Mouse (Mus musculus) 416B (cell line): ENCODE data around the gene Spdye4c.

Source experiments
- DNase-seq: peaks from one replicate; pipeline ENCODE4 v3.0.0; 2011; ENCODE audit warnings: low read depth

Spdye4c gene

GRCm38 (mm10) chr2:128590909-128591308 is at the start of gene Spdye4c:
Gene Spdye4c (plus strand): TSS chr2:128591209.
- DNase-seq = no peak

DNA sequence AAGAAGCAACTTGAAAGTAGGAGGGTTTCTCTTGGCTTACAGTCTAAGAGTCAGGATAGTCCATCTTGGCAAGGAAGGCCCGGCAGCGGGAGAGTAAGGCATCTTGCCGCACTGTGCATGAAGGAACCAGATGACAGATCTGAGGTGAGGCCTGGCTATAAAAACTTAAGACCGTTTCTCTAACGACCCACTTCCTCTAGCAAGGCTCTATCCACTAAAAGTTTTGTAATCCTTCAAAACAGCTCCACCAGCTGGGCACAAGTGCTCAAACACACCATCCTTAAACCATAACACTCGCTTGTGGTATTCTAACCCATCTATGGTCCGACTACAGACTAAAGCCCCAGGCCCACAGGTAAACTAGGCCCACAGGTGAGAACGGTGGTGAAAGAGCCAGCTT is 47.5 kb upstream of the Spdye4c start:
- peak; percentile 44 for DNase-seq

GRCm38 (mm10) chr2:128544421-128545137 is 46.4 kb upstream of the Spdye4c start:
- DNase-seq = peak; percentile 74

DNA sequence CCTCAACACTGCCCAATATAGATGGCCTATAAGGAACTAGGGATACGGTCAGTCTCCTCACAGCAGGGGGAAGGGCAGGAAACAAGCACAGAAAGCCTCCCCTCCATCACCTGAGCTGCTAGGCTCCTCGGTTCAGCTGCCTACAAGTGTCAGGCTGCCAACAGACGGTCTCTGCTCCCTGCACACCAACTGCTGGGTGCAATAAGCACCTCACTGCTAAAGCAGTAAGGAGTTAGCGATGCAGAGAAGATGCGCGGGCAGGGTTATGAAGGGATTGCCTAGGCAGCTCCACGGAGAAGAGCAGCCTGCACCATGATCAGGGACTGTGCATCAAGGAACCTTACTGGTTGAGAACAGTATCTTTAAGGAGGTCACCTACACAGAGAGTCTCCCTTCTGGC is 45.6 kb upstream of the Spdye4c start:
- DNase-seq = no peak

DNA sequence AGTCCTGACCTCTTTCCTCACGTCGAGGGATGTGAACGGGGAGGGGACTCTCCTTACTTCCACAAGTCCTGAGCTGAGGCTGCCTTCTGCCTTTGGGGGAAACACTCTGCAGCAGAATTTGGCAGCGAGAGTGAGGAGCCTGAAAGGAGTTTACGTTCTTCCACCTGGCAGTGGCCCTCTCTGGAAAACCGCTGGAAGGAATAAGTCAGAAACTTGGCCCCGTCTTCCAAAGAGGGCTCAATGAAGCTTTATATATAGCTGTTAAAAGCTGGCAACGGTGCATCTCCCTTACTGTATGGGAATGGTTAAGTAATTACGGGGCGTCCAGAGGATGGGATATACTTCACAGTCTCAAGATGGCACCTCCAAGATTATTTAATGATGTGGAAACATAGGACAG is 43.9 kb upstream of the Spdye4c start:
- DNase-seq = no peak

DNA sequence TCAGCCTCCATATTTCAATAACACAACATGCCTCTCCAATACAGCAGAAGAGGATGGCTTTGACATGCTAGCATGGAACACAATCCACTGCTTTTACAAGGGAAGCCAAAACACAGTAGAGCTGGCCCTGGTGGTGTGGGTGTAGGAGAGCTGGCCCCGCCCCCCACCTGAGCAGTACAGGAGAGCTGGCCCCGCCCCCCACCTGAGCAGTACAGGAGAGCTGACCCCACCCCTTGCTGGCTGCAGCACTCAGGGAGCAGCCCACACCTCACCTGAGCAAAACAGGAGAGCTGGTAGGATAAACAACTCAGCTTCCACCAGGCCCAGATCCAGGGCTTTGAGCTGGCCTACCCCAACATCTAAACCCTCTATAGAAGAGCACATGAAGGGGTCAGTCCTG is 42.7 kb upstream of the Spdye4c start:
- DNase-seq = no peak

- no peak for DNase-seq
Observed at GRCm38 (mm10) chr2:128549561-128549960, 41.4 kb upstream of the Spdye4c start.

DNA sequence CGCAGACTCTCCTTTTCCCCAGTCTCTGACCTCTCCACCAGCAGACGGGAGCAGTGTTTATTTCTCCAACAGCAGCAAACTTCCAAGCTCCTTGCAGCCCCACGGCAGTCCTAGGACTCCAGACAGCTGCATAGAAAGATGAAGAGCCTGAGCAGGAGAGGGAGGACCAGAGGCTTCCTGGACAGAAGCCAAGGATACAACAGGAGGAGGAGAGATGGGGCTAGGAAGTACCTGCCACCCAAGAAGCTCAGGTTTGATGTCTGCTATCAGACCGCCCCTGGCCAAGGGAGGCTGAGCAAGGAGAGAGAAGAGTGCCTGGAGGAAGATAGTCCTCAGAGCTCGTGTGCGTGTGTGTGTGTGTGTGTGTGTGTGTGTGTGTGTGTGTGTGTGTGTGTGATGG is 41.0 kb upstream of the Spdye4c start:
- no peak for DNase-seq

GRCm38 (mm10) chr2:128552080-128552791 is 38.8 kb upstream of the Spdye4c start:
- peak; percentile 63 for DNase-seq

DNA sequence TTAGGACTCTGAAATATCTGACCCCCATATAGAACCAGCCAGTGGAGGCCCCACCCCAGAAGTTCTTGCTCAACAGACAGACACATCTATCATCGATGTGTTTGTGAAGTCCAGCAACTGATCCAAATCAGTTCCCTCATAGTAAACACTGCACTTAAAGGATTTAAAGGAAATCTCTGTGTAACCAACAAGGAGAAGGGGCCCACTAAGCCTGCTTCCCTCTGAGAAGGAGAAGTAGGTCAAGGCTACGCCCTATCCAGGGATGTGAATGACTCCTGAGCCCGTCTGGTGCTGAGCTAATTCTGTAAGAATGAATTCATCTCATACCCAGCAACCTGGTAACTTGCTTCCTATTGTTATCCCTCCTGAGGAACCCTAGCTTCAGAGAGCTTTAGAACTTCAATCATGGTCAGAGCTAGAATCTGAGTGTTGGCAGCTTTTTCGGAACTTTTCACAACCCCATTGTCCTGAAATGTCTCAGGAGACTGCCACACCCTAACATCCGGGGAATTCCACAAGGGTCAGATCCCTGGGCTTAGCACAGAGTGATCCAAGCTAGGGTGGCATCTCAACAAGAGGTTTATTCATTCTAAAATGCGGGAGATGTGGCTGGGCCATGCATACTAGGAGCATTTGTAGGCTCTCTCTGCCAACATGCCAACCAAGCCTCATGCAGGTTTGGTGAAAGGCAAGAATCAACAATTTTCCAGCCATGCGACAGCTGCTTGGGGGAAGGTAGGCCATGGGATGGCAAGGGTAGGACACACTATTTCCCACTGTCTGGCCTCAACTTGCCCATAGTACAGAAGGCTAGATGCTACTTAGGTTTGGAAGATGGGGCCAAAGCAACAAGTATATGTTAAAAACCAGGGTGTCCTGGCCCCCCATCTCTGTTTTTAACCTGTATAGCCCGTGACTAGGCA is 38.0 kb upstream of the Spdye4c start:
- DNase-seq = no peak

- no peak for DNase-seq
Observed at GRCm38 (mm10) chr2:128555082-128555481, 35.9 kb upstream of the Spdye4c start.

- DNase-seq = peak; percentile 22
Observed at GRCm38 (mm10) chr2:128564195-128564594, 26.8 kb upstream of the Spdye4c start.

DNA sequence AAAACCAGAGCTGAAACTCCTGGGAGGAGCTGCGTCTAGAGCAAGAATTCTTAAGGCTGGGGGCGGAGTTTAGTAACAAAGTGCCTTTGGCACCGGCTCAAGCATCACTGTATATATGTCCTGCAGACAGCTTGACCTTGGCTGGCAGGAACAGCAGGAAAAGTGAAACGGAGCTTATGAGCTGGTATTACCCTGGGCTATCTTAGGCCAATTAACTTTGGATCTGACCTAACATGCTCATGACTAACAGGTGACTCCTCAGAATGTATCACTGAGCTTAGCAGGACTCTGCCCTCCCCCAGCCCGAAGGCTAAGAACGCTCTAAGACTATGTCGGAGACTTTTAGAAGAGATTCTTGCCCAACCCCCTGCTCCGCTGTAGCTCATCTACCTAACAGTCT is 25.1 kb upstream of the Spdye4c start:
- no peak for DNase-seq

DNA sequence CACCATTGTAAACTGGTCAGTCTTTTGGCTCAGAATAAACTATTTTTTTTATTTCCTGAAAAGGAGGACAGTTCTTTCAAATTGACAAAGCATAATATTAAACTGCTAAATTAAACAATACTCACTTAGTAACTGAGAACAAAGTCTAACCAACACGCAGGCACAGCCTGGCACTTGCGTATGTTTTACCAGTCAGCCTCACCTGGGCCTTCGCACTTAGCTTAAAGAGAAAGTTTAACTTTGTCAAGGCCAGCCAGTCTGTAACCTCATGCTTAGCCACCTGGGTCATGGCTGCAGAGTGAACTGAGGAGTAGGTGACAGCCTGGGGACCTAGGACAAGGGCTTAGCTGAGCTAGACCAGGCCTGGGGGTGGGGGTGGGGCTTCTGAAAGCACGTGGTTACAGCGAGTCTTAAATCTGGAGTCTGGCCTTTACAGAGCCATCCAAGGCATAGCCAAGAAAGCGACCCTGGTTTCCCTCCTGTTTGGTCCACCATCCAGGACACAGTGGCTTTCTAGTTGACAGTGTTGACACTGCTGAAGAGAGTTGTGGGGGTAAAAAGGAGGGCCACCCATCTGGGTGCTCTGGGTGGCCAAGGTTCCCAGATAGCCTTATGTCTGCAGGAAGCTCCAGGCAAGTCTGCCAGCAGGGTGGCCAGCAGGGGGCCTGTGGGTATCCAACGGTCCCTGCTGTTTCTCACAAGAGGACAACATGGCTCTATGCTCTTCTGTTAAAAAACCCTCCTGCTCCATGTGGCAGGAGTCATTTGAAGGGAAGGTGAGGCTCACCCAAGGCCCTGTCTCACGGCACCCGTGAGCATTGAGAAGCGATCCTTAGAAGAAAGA is 24.5 kb upstream of the Spdye4c start:
- peak; percentile 39 for DNase-seq

DNA sequence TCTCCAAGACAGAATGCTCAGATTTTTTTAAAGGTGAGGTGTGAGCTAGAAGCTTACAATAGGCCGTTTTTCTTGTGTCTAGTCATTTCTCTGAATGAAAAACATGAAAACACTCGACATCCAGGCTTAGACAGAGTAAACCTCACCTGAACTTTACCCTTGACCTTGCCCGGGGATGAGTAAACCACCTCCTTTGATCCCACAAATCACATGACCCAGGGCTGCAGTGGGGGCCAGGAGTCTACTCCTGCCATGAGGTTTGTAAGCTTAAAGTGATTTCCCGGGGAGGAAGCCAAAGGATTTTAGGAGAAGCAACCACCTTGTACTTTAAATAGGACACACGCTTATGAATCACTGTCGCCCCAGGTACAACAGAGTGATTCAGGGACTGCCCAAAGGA is 23.0 kb upstream of the Spdye4c start:
- no peak for DNase-seq

- no peak for DNase-seq
Observed at GRCm38 (mm10) chr2:128568490-128568889, 22.5 kb upstream of the Spdye4c start.

- DNase-seq = no peak
Observed at GRCm38 (mm10) chr2:128571001-128571400, 20.0 kb upstream of the Spdye4c start.

DNA sequence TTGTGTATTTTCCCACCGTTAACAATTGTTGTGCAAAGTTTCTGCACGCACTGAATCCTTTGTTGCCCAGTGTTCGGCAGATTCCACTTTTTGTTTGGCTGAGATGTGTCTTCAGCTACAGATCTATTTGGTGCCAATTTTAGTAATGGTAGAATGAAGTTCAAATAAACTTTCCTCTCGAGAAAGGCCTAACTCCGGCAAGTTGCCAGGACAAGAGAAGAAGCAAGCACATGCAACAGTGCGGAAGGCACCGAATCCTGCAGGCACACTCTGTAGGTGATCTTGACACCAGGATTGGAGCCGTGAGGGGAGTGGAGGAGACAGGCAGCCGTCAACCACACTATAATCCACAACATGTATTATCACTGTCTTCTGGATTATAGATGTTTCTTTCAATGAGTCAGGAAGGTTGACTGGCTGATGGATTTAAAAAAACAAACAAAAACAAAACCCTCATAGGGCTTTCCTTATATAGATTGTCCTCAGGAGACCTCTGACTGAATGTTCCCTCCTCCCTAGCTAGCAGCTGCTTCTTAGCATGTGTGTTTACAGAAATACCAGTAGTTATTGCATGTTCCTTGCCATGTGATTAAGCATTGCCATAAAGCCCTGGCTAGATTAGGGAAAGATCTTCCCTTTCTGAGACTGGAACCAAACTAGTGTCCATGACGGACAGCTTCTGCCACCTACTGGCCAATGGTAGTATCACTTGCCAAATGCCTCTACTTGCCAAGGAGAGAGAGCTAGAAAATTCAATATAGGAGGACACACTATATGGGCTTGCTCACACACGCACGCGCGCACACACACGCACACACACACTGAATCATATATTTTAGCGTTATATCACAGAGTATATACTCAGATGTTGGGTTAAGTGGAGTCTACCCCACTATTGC is 18.0 kb upstream of the Spdye4c start:
- DNase-seq = peak; percentile 75

- no peak for DNase-seq
Observed at GRCm38 (mm10) chr2:128582881-128583280, 8.1 kb upstream of the Spdye4c start.

DNA sequence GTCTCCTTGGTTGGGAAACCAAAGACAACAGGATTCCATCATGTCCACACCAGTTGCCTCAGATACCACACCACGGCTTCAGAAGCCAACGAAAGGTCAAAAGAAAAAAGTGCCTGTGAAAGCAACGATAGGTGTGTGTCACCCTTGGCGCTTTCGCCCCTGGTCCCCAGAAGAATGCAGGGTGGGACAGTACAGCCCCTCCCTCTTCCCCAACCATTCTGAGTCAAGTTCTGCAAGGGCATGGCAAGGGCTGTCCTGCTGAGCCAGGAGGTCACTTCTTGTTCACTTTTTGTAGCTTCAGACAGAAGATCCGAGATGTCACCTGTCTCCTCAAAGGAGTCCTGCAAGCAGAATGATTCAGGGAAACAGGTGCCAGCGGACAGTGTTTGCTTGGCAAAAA is 1.3 kb downstream of the Spdye4c start:
- no peak for DNase-seq

DNA sequence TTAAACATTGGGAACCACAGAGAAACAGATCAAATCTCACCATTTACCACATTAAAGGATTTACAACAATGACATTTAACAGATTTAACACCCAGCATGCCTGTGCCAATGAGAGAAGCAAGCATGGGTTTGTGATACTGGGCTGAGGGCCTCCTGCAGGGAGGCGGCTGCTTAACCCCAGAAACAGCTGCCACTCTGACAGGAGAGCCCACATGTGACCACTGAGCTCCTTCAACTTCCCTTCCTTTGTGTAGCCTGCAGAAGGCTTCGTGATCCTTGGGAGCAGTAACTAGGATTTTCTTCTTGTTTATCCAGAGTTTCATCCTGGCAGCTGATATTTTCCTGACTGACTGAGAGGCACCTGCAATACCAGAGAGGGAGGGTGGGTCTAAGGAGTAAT is 10.5 kb downstream of the Spdye4c start:
- no peak for DNase-seq
